Mouse (Mus musculus): ENCODE measurements at regions not wholly inside any gene's neighbourhood (a gene's known extent, or its start where the extent isn't known, plus 50 kb on each side); places are given as distances from the start of the nearest gene placed in this dataset.

GRCm38 (mm10) chr1:57218127-57218526 is 159.3 kb upstream of the 1700066M21Rik start:
- WGBS, result 45% methylated on average over 2 of the region's 2 CpGs
- H3K27ac ChIP-seq (replicated peaks; ENCODE audit: low read depth, low read length), result no peak overlapping the region
- no peaks in the 10 kb centered on the region for H3K36me3 ChIP-seq (ENCODE audit: control insufficient read depth, insufficient read depth, low read length)
- H3K4me2 ChIP-seq (ENCODE audit: low read length), result no peak overlapping the region
- H3K27me3 ChIP-seq (ENCODE audit: control insufficient read depth, insufficient read depth, low read length), result no peaks in the 10 kb centered on the region
- DNase-seq, result no peak
- H3K9ac ChIP-seq (replicated peaks; ENCODE audit: low read length), result no peak overlapping the region
- H3K4me1 ChIP-seq (ENCODE audit: control insufficient read depth, insufficient read depth, low read length), result peaks cover 15% of the 10 kb centered on the region
- ATAC-seq (ENCODE audit: low FRiP score, low TSS enrichment), result peak; percentile 21; the same call in 1 of the 2 replicates
- no peaks in the 10 kb centered on the region for H3K9me3 ChIP-seq (ENCODE audit: control insufficient read depth, low read length)
- no peak overlapping the region for H3K4me3 ChIP-seq (replicated peaks; ENCODE audit: low read depth, low read length)

- Histone ChIP-seq H3K27ac (replicated peaks; ENCODE audit: low read depth, low read length) (no peak overlapping the region), H3K27me3 (ENCODE audit: control insufficient read depth, insufficient read depth, low read length) (no peaks in the 10 kb centered on the region), H3K4me3 (replicated peaks; ENCODE audit: low read depth, low read length) (no peak overlapping the region), H3K9ac (replicated peaks; ENCODE audit: low read length) (no peak overlapping the region), H3K36me3 (ENCODE audit: control insufficient read depth, insufficient read depth, low read length) (no peaks in the 10 kb centered on the region), H3K9me3 (ENCODE audit: control insufficient read depth, low read length) (no peaks in the 10 kb centered on the region), H3K4me2 (ENCODE audit: low read length) (no peak overlapping the region), H3K4me1 (ENCODE audit: control insufficient read depth, insufficient read depth, low read length) (peaks cover 10% of the 10 kb centered on the region)
- 30% methylated on average over 3 of the region's 3 CpGs for WGBS
- DNase-seq (no peak), ATAC-seq (ENCODE audit: low FRiP score, low TSS enrichment) (peak; percentile 44; the same call in 1 of the 2 replicates)
Measured at GRCm38 (mm10) chr1:57218616-57219015, 158.8 kb upstream of the 1700066M21Rik start.

- no peak overlapping the region for H3K4me2 ChIP-seq (ENCODE audit: low read length)
- H3K4me1 ChIP-seq (ENCODE audit: control insufficient read depth, insufficient read depth, low read length), result no peaks in the 10 kb centered on the region
- no peaks in the 10 kb centered on the region for H3K9me3 ChIP-seq (ENCODE audit: control insufficient read depth, low read length)
- WGBS, result 85% methylated on average over 10 of the region's 10 CpGs
- no peaks in the 10 kb centered on the region for H3K27me3 ChIP-seq (ENCODE audit: control insufficient read depth, insufficient read depth, low read length)
- no peak overlapping the region for H3K9ac ChIP-seq (replicated peaks; ENCODE audit: low read length)
- H3K36me3 ChIP-seq (ENCODE audit: control insufficient read depth, insufficient read depth, low read length), result no peaks in the 10 kb centered on the region
- H3K27ac ChIP-seq (replicated peaks; ENCODE audit: low read depth, low read length), result no peak overlapping the region
- DNase-seq, result peak; percentile 61
- ATAC-seq (ENCODE audit: low FRiP score, low TSS enrichment), result no peak
- H3K4me3 ChIP-seq (replicated peaks; ENCODE audit: low read depth, low read length), result no peak overlapping the region
Measured at GRCm38 (mm10) chr1:57224425-57225104, 152.9 kb upstream of the 1700066M21Rik start.

- Histone ChIP-seq H3K9ac (replicated peaks; ENCODE audit: low read length) (no peak overlapping the region), H3K4me2 (ENCODE audit: low read length) (no peak overlapping the region), H3K4me1 (ENCODE audit: control insufficient read depth, insufficient read depth, low read length) (no peaks in the 10 kb centered on the region), H3K36me3 (ENCODE audit: control insufficient read depth, insufficient read depth, low read length) (no peaks in the 10 kb centered on the region), H3K9me3 (ENCODE audit: control insufficient read depth, low read length) (no peaks in the 10 kb centered on the region), H3K4me3 (replicated peaks; ENCODE audit: low read depth, low read length) (no peak overlapping the region), H3K27ac (replicated peaks; ENCODE audit: low read depth, low read length) (no peak overlapping the region), H3K27me3 (ENCODE audit: control insufficient read depth, insufficient read depth, low read length) (peaks cover 5% of the 10 kb centered on the region; the same call in 1 of the 2 replicates)
- 13% methylated on average over 6 of the region's 6 CpGs for WGBS
- DNase-seq (peak; percentile 31), ATAC-seq (ENCODE audit: low FRiP score, low TSS enrichment) (peak; percentile 60; the same call in 1 of the 2 replicates)
Measured at GRCm38 (mm10) chr1:57243607-57244408, 133.6 kb upstream of the 1700066M21Rik start.

- Histone ChIP-seq H3K4me3 (replicated peaks; ENCODE audit: low read depth, low read length) (no peak overlapping the region), H3K36me3 (ENCODE audit: control insufficient read depth, insufficient read depth, low read length) (no peaks in the 10 kb centered on the region)
Measured at GRCm38 (mm10) chr1:57259626-57260025, 117.8 kb upstream of the 1700066M21Rik start.

GRCm38 (mm10) chr1:57265012-57265760 is 112.2 kb upstream of the 1700066M21Rik start:
- Histone ChIP-seq H3K9me3 (ENCODE audit: control insufficient read depth, low read length) (no peaks in the 10 kb centered on the region), H3K4me3 (replicated peaks; ENCODE audit: low read depth, low read length) (no peak overlapping the region), H3K36me3 (ENCODE audit: control insufficient read depth, insufficient read depth, low read length) (no peaks in the 10 kb centered on the region), H3K9ac (replicated peaks; ENCODE audit: low read length) (no peak overlapping the region), H3K4me2 (ENCODE audit: low read length) (no peak overlapping the region), H3K4me1 (ENCODE audit: control insufficient read depth, insufficient read depth, low read length) (no peaks in the 10 kb centered on the region), H3K27ac (replicated peaks; ENCODE audit: low read depth, low read length) (no peak overlapping the region), H3K27me3 (ENCODE audit: control insufficient read depth, insufficient read depth, low read length) (no peaks in the 10 kb centered on the region)
- WGBS, result 52% methylated on average over 12 of the region's 12 CpGs
- DNase-seq (peak; percentile 27), ATAC-seq (ENCODE audit: low FRiP score, low TSS enrichment) (no peak)

More at GRCm38 (mm10) chr1:57259626-57260025, 117.8 kb upstream of the 1700066M21Rik start:
- H3K4me1 ChIP-seq (ENCODE audit: control insufficient read depth, insufficient read depth, low read length), result no peaks in the 10 kb centered on the region
- no peak overlapping the region for H3K27ac ChIP-seq (replicated peaks; ENCODE audit: low read depth, low read length)
- H3K27me3 ChIP-seq (ENCODE audit: control insufficient read depth, insufficient read depth, low read length), result no peaks in the 10 kb centered on the region
- H3K4me2 ChIP-seq (ENCODE audit: low read length), result no peak overlapping the region
- WGBS, result 55% methylated on average over 7 of the region's 7 CpGs
- no peaks in the 10 kb centered on the region for H3K9me3 ChIP-seq (ENCODE audit: control insufficient read depth, low read length)
- no peak overlapping the region for H3K9ac ChIP-seq (replicated peaks; ENCODE audit: low read length)
- DNase-seq (peak; percentile 17), ATAC-seq (ENCODE audit: low FRiP score, low TSS enrichment) (no peak)

- Histone ChIP-seq H3K27me3 (ENCODE audit: control insufficient read depth, insufficient read depth, low read length) (no peaks in the 10 kb centered on the region), H3K4me1 (ENCODE audit: control insufficient read depth, insufficient read depth, low read length) (no peaks in the 10 kb centered on the region), H3K4me3 (replicated peaks; ENCODE audit: low read depth, low read length) (no peak overlapping the region), H3K4me2 (ENCODE audit: low read length) (no peak overlapping the region), H3K27ac (replicated peaks; ENCODE audit: low read depth, low read length) (no peak overlapping the region), H3K36me3 (ENCODE audit: control insufficient read depth, insufficient read depth, low read length) (no peaks in the 10 kb centered on the region), H3K9ac (replicated peaks; ENCODE audit: low read length) (no peak overlapping the region), H3K9me3 (ENCODE audit: control insufficient read depth, low read length) (no peaks in the 10 kb centered on the region)
- DNase-seq (peak; percentile 45), ATAC-seq (ENCODE audit: low FRiP score, low TSS enrichment) (peak; percentile 46)
- 50% methylated on average over 4 of the region's 4 CpGs for WGBS
Measured at GRCm38 (mm10) chr1:57266695-57267094, 110.7 kb upstream of the 1700066M21Rik start.

- 78% methylated on average over 2 of the region's 2 CpGs for WGBS
- H3K36me3 ChIP-seq (ENCODE audit: control insufficient read depth, insufficient read depth, low read length), result no peaks in the 10 kb centered on the region
- H3K4me3 ChIP-seq (replicated peaks; ENCODE audit: low read depth, low read length), result no peak overlapping the region
- H3K9ac ChIP-seq (replicated peaks; ENCODE audit: low read length), result no peak overlapping the region
- H3K4me2 ChIP-seq (ENCODE audit: low read length), result no peak overlapping the region
- H3K9me3 ChIP-seq (ENCODE audit: control insufficient read depth, low read length), result no peaks in the 10 kb centered on the region
- no peak overlapping the region for H3K27ac ChIP-seq (replicated peaks; ENCODE audit: low read depth, low read length)
- ATAC-seq (ENCODE audit: low FRiP score, low TSS enrichment) (no peak), DNase-seq (no peak)
- H3K27me3 ChIP-seq (ENCODE audit: control insufficient read depth, insufficient read depth, low read length), result no peaks in the 10 kb centered on the region
- H3K4me1 ChIP-seq (ENCODE audit: control insufficient read depth, insufficient read depth, low read length), result no peaks in the 10 kb centered on the region
Measured at GRCm38 (mm10) chr1:57267851-57268250, 109.6 kb upstream of the 1700066M21Rik start.

Measured in midbrain, embryonic 14.5 days (tissue).